In the genomic region with DNA sequence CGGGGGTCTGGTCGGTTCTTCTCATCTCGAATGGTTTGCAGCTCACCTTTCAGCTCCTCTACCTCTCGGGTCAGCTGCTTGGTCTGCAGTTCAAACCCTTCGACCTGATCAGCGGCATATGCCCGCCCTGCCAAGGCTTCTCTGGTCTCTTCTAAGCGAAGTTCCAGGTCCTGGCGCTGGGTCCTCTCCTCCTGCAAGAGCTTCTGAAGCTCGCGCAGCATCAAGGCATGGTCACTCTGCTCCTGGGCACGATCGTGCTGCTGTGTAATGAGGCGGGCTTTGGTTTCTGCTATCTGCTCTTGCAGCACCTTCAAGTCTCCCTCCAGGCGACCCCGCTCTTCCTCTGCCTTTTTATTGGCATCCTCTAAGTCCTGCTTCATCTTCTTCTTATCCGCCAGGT, we compare ENCODE assay signal across 9 mouse cellular contexts. TPM values are rescaled to one million over a fixed set of nuclear protein-coding genes. Genes with fewer than 3 reads are reported as not detected.
DNase-seq lines count a peak whose midpoint lies in the region; ATAC-seq lines count a peak whose summit lies in the region.
"Had no signal": no experiment of that assay in that cellular context is flagged by ENCODE, and none has a peak within 500 bp of the region (broad histone marks: within the 10 kb centered on the region; RNA-seq: fewer than 3 reads in every experiment).

No protein-coding gene starts in this region.

- peaks cover 53% of the 10 kb centered on the region for H3K4me1 ChIP-seq in kidney, embryonic 16.5 days (ENCODE audit: insufficient read depth, low read length)
- H3K4me1 ChIP-seq in brown adipose tissue, adult 24 weeks (ENCODE audit: control insufficient read depth, insufficient read depth, insufficient read length, low read length): peaks cover 26% of the 10 kb centered on the region
- peaks cover 5% of the 10 kb centered on the region; the same call in 1 of the 2 replicates for H3K4me1 ChIP-seq in hindbrain, embryonic 11.5 days (replicated peaks; ENCODE audit: control insufficient read depth, insufficient read depth, low read length)
- H3K4me1 ChIP-seq in midbrain, embryonic 12.5 days: peaks cover 37% of the 10 kb centered on the region

- no peak for DNase-seq in kidney, postnatal 4 days
- DNase-seq in hindbrain, embryonic 11.5 days (ENCODE audit: low spot score): no peak
- DNase-seq in gastrocnemius, postnatal 25 days: no peak
- no peak for DNase-seq in left cerebral cortex, postnatal 25 days (ENCODE audit: low spot score in 2 of 2)

- H3K4me2 ChIP-seq in kidney, embryonic 16.5 days (replicated peaks; ENCODE audit: low read depth, low read length): peak overlapping the region; percentile 67
- H3K4me2 ChIP-seq in hindbrain, embryonic 11.5 days (replicated peaks; ENCODE audit: low read depth, low read length): peak overlapping the region; percentile 93
- H3K4me2 ChIP-seq in midbrain, embryonic 12.5 days (replicated peaks): peak overlapping the region; percentile 97

- ATAC-seq in kidney, embryonic 16.5 days (ENCODE audit: low FRiP score, low TSS enrichment): no peak
- no peak for ATAC-seq in hindbrain, embryonic 11.5 days (ENCODE audit: low FRiP score)
- ATAC-seq in midbrain, embryonic 12.5 days (ENCODE audit: low FRiP score, low read depth): no peak
- no peak for ATAC-seq in megakaryocyte progenitor cell, adult 5-6 weeks (replicated peaks; ENCODE audit: poor library complexity)

- H3K9me3 ChIP-seq in kidney, embryonic 16.5 days (ENCODE audit: low read length): no peaks in the 10 kb centered on the region
- no peaks in the 10 kb centered on the region for H3K9me3 ChIP-seq in hindbrain, embryonic 11.5 days (ENCODE audit: control insufficient read depth, low read length)
- 0 out of 2 replicates have a peak, but pooled peaks cover 2% of the 10 kb centered on the region for H3K9me3 ChIP-seq in midbrain, embryonic 12.5 days

- peak overlapping the region; percentile 69 for H3K4me3 ChIP-seq in kidney, embryonic 16.5 days (ENCODE audit: low read length)
- peak overlapping the region; percentile 91 for H3K4me3 ChIP-seq in brown adipose tissue, adult 24 weeks (ENCODE audit: insufficient read depth, low read depth, low read length)
- peak overlapping the region; percentile 83 for H3K4me3 ChIP-seq in hindbrain, embryonic 11.5 days (ENCODE audit: low read depth, low read length)
- H3K4me3 ChIP-seq in midbrain, embryonic 12.5 days: peak overlapping the region; percentile 76

- 73% methylated on average over 17 of the region's 17 CpGs for WGBS in kidney, embryonic 16.5 days
- 79% methylated on average over 17 of the region's 17 CpGs for WGBS in hindbrain, embryonic 11.5 days
- 83% methylated on average over 17 of the region's 17 CpGs for WGBS in midbrain, embryonic 12.5 days

- H3K9ac ChIP-seq in kidney, embryonic 16.5 days (replicated peaks; ENCODE audit: low read length): peak overlapping the region; percentile 80; the same call in 1 of the 2 replicates
- H3K9ac ChIP-seq in hindbrain, embryonic 11.5 days (ENCODE audit: low read depth, low read length): no peak overlapping the region; the same call in 1 of the 2 replicates
- H3K9ac ChIP-seq in midbrain, embryonic 12.5 days (replicated peaks): peak overlapping the region; percentile 82; the same call in 1 of the 2 replicates

- H3K36me3 ChIP-seq in kidney, embryonic 16.5 days (ENCODE audit: insufficient read depth, low read length): peaks cover 33% of the 10 kb centered on the region
- H3K36me3 ChIP-seq in hindbrain, embryonic 11.5 days (ENCODE audit: control insufficient read depth, insufficient read depth, low read length): peaks cover 5% of the 10 kb centered on the region; the same call in 1 of the 2 replicates
- H3K36me3 ChIP-seq in midbrain, embryonic 12.5 days: peaks cover 38% of the 10 kb centered on the region

- no peaks in the 10 kb centered on the region for H3K27me3 ChIP-seq in kidney, embryonic 16.5 days (ENCODE audit: insufficient read depth, low read length)
- H3K27me3 ChIP-seq in hindbrain, embryonic 11.5 days (ENCODE audit: control insufficient read depth, insufficient read depth, low read length): no peaks in the 10 kb centered on the region
- H3K27me3 ChIP-seq in midbrain, embryonic 12.5 days: no peaks in the 10 kb centered on the region

- intact Hi-C loops in left cerebral cortex, postnatal 25 days (cut with DNase I): loop anchor here (5.0 to 10.0 kb wide), 2 partner anchors 412 to 604 kb away; a partner anchor contains a TSS

- no peak overlapping the region for H3K27ac ChIP-seq in kidney, embryonic 16.5 days (ENCODE audit: low read length)
- no peak overlapping the region for H3K27ac ChIP-seq in brown adipose tissue, adult 24 weeks (replicated peaks; ENCODE audit: low read depth, low read length)
- H3K27ac ChIP-seq in hindbrain, embryonic 11.5 days (ENCODE audit: low read depth, low read length): no peak overlapping the region
- no peak overlapping the region for H3K27ac ChIP-seq in midbrain, embryonic 12.5 days (replicated peaks)

RNA-seq across cellular contexts. Expression of a gene that starts 3.0 kb away (rescaled TPM):
- 328 and 350 TPM in 2 replicates for polyA plus RNA-seq in kidney, embryonic 16.5 days (2015; fragmentation: Nextera tagmentation; extraction: Ambion mirVana)
- polyA plus RNA-seq in brown adipose tissue, adult 24 weeks (2012; ENCODE audit: insufficient read depth, insufficient read length, missing spikeins): 65.6 and 67.5 TPM in 2 replicates
- polyA plus RNA-seq in hindbrain, embryonic 11.5 days (2014; fragmentation: Nextera tagmentation; extraction: Ambion mirVana): 271 and 322 TPM in 2 replicates
- 318 and 320 TPM in 2 replicates for polyA plus RNA-seq in midbrain, embryonic 12.5 days (2016; fragmentation: Nextera tagmentation; extraction: Ambion mirVana)
- 45.1 and 45.5 TPM in 2 replicates for total RNA-seq in megakaryocyte progenitor cell, adult 5-6 weeks (2015)
- 44.2 and 45.2 TPM in 2 replicates for total RNA-seq in megakaryocyte progenitor cell, adult 5-6 weeks (2017)
- total RNA-seq in gastrocnemius, postnatal 25 days (2021): 10 to 100 TPM; 79.8 to 88.0 TPM
- total RNA-seq in left cerebral cortex, postnatal 25 days (2021): 100 to 1,000 TPM; 295 to 301 TPM

RNA-seq across cellular contexts. Expression of a gene that starts 7.2 kb away (rescaled TPM):
- polyA plus RNA-seq in kidney, embryonic 16.5 days (2015; fragmentation: Nextera tagmentation; extraction: Ambion mirVana): not detected in 2 replicates
- polyA plus RNA-seq in brown adipose tissue, adult 24 weeks (2012; ENCODE audit: insufficient read depth, insufficient read length, missing spikeins): not detected in 2 replicates
- polyA plus RNA-seq in hindbrain, embryonic 11.5 days (2014; fragmentation: Nextera tagmentation; extraction: Ambion mirVana): not detected in 2 replicates
- polyA plus RNA-seq in midbrain, embryonic 12.5 days (2016; fragmentation: Nextera tagmentation; extraction: Ambion mirVana): not detected in 2 replicates
- total RNA-seq in megakaryocyte progenitor cell, adult 5-6 weeks (2015): not detected in 2 replicates
- total RNA-seq in megakaryocyte progenitor cell, adult 5-6 weeks (2017): not detected in 2 replicates
- total RNA-seq in gastrocnemius, postnatal 25 days (2021): not detected
- total RNA-seq in left cerebral cortex, postnatal 25 days (2021): not detected
- total RNA-seq: layer of hippocampus, adult 8-10 months had no signal

RNA-seq across cellular contexts. Expression of a gene that starts 7.8 kb away (rescaled TPM):
- polyA plus RNA-seq in kidney, embryonic 16.5 days (2015; fragmentation: Nextera tagmentation; extraction: Ambion mirVana): 11.5 and 12.6 TPM in 2 replicates
- polyA plus RNA-seq in brown adipose tissue, adult 24 weeks (2012; ENCODE audit: insufficient read depth, insufficient read length, missing spikeins): 4.1 and 5.7 TPM in 2 replicates
- polyA plus RNA-seq in hindbrain, embryonic 11.5 days (2014; fragmentation: Nextera tagmentation; extraction: Ambion mirVana): 6.3 and 7.0 TPM in 2 replicates
- 15.3 and 16.1 TPM in 2 replicates for polyA plus RNA-seq in midbrain, embryonic 12.5 days (2016; fragmentation: Nextera tagmentation; extraction: Ambion mirVana)
- total RNA-seq in megakaryocyte progenitor cell, adult 5-6 weeks (2015): 4.0 and 4.4 TPM in 2 replicates
- total RNA-seq in megakaryocyte progenitor cell, adult 5-6 weeks (2017): 9.5 and 10.2 TPM in 2 replicates
- total RNA-seq in gastrocnemius, postnatal 25 days (2021): 1 to 10 TPM; 5.8 to 6.6 TPM
- total RNA-seq in left cerebral cortex, postnatal 25 days (2021): 10 to 100 TPM; 17.6 to 19.6 TPM

RNA-seq across cellular contexts. Expression of a gene that starts 22.6 kb away (rescaled TPM):
- polyA plus RNA-seq in kidney, embryonic 16.5 days (2015; fragmentation: Nextera tagmentation; extraction: Ambion mirVana): 13.5 and 17.9 TPM in 2 replicates
- 6.8 and 11.5 TPM in 2 replicates for polyA plus RNA-seq in brown adipose tissue, adult 24 weeks (2012; ENCODE audit: insufficient read depth, insufficient read length, missing spikeins)
- polyA plus RNA-seq in hindbrain, embryonic 11.5 days (2014; fragmentation: Nextera tagmentation; extraction: Ambion mirVana): 25.2 and 32.2 TPM in 2 replicates
- polyA plus RNA-seq in midbrain, embryonic 12.5 days (2016; fragmentation: Nextera tagmentation; extraction: Ambion mirVana): 36.8 and 40.3 TPM in 2 replicates
- total RNA-seq in megakaryocyte progenitor cell, adult 5-6 weeks (2015): 63.6 and 64.3 TPM in 2 replicates
- total RNA-seq in megakaryocyte progenitor cell, adult 5-6 weeks (2017): 57.3 and 65.0 TPM in 2 replicates
- total RNA-seq in gastrocnemius, postnatal 25 days (2021): 1 to 10 TPM; 5.1 to 5.5 TPM
- 10 to 100 TPM; 21.0 to 22.6 TPM for total RNA-seq in left cerebral cortex, postnatal 25 days (2021)

RNA-seq across cellular contexts. Expression of a gene that starts 28.8 kb away (rescaled TPM):
- not detected in 2 replicates for polyA plus RNA-seq in kidney, embryonic 16.5 days (2015; fragmentation: Nextera tagmentation; extraction: Ambion mirVana)
- not detected in 2 replicates for polyA plus RNA-seq in brown adipose tissue, adult 24 weeks (2012; ENCODE audit: insufficient read depth, insufficient read length, missing spikeins)
- not detected in 2 replicates for polyA plus RNA-seq in hindbrain, embryonic 11.5 days (2014; fragmentation: Nextera tagmentation; extraction: Ambion mirVana)
- polyA plus RNA-seq in midbrain, embryonic 12.5 days (2016; fragmentation: Nextera tagmentation; extraction: Ambion mirVana): not detected in 2 replicates
- not detected in 2 replicates for total RNA-seq in megakaryocyte progenitor cell, adult 5-6 weeks (2015)
- not detected in 2 replicates for total RNA-seq in megakaryocyte progenitor cell, adult 5-6 weeks (2017)
- total RNA-seq in gastrocnemius, postnatal 25 days (2021): not detected
- total RNA-seq in left cerebral cortex, postnatal 25 days (2021): not detected
- total RNA-seq: layer of hippocampus, adult 8-10 months had no signal
